Mouse (Mus musculus): ENCODE results near the gene Ube2d1. TPM values are rescaled to one million over a fixed set of nuclear protein-coding genes. Genes with fewer than 3 reads are reported as not detected.

The Ube2d1 gene
- total RNA-seq, 4 experiments from 2014 or later, result 44.2 to 53.7 (median 48.5) TPM

DNA sequence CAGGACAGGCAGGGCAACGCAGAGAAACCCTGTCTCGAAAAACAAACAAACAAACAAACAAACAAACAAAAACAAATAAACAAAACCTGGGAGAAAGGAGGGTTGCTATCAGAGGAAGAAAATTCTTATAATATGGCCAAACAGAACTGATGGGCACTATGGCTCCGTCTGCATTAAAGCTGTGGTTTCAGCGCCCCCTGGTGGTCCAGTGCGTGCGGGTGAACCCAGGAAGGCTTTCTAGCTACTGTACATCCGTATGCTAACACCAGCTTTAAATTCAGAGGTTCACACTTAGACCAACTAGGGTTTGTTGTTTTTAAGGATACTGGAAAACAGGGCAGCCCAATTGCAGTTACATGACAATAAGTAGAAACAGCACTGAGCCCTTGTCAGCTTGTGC lies 59.2 kb downstream of the Ube2d1 start:
- peak; percentile 54 to 74 for DNase-seq (ENCODE audit: low spot score in 2 of 2)

DNA sequence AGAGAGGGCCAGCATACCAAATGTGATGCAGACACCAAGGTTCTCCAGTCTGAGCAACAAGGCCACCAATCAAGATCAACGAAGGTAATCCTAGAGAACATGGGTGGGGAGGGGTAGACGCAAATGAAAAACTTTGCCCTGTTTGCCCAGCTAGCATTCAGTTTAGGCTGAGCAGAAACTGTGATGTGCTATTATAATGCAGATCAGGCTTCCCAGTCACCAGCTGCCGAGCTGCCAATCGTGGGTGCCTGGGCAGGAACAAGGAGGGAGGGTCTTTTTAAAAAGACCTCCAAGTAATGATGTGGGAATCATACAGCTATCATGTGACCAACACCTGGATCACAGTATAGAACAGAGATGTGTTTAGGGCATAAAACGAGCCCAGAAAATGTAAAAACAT lies 62.0 kb downstream of the Ube2d1 start:
- no peak for DNase-seq (ENCODE audit: low spot score in 2 of 2)

DNA sequence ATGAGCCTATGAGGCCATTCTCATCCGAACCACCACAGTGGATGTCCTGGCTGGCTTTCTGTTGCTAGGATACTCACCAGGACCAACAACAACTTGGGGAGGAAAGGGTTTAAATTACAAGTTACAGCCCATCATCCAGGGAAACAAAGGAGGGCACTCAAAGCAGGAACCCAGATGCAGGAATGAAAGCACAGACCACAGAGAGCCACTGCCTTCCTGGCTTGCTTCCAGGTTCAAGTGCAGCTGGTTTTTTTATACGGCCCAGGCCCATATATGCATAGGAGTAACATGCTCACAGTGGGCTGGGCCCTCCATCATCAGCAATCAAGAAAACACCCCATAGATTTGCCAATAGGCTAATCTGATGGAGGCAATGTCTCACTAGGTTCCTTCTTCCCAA lies 62.4 kb downstream of the Ube2d1 start:
- DNase-seq (ENCODE audit: low spot score in 2 of 2), result no peak

DNA sequence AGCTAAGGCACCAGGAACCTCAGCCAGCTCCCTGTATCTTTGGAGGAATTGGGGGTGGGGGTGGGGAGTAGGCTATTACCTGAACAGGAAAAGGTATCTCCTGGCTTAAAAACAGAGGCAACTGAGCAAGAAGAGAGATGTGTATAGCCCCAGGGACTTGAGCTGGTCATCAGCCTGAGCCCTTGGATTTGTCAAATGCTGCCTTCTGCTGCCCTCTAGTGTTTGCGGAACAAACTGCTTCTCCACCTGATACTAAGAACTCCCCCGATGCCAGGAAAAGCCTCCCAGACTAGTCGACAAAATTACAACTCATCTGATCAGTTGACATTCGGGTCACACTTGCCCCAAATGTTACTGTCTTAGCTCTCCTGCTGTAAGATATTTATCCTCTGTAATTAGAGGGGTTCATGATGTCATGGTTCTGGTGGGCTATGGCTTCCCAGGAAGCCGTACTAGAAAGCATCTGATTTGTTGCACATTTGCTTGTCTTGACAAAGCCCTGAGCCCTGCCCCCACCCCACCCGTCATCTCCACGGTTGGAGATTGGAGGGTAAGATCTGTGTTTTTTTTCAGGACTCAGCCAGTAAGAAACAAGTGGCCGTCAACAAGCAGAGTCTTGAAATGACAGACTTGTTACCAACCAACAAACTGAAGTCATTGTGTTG lies 66.7 kb downstream of the Ube2d1 start:
- peak; percentile 55 to 75 for DNase-seq (ENCODE audit: low spot score in 2 of 2)

DNA sequence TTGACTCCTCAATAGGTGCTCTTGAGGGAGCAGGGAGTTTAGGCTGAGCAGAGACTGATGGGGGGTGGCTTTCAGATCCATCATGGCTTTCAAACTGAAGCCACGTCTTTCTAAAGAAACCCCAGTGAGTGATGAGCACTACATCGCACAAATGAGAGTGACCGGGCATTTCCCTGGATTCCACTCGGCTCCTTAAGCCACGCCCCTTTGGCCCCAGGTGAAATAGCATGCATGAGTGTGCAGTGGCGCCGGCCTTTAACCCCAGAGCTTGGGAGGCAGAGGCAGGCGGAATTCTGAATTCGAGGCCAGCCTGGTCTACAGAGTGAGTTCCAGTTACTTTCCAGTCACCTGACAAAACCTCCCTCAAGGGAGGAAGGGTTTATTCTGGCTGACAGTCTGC lies 69.1 kb downstream of the Ube2d1 start:
- no peak for DNase-seq (ENCODE audit: low spot score in 2 of 2)

Other genes starting within 250 kb of the Ube2d1 start
- gene Bicc1, start 125.6 kb downstream of the Ube2d1 start, total RNA-seq (2022), result 1 to 10 TPM; 5.4 to 7.1 (median 6.0) TPM
- gene Tfam, start 47.0 kb downstream of the Ube2d1 start, total RNA-seq (2022), result 10 to 100 TPM; 33.2 to 49.2 (median 37.5) TPM
- gene Cisd1, start 59.7 kb upstream of the Ube2d1 start, total RNA-seq (2022), result 100 to 1,000 TPM; 121 to 129 (median 127) TPM
- 10 to 100 TPM; 25.8 to 31.7 (median 29.2) TPM for gene Ipmk, start 62.5 kb upstream of the Ube2d1 start, total RNA-seq (2022)

All from left cerebral cortex, adult 8-10 months (tissue).